Mouse (Mus musculus) ES-Bruce4 (cell line): ENCODE results near the gene Acss1. TPM values are rescaled to one million over a fixed set of nuclear protein-coding genes. Genes with fewer than 3 reads are reported as not detected.
A peak's percentile ranks its signal among the peaks of the same experiment; 100 is the strongest.

ENCODE experiments used
- H3K27ac ChIP-seq: 2 replicates; pipeline ENCODE4 v1.5.1; 2012; ENCODE audit warnings: low read length, inconsistent platforms; ENCODE audit not compliant: insufficient read depth
- H3K27me3 ChIP-seq: 2 replicates; pipeline ENCODE4 v1.6.1; 2012; ENCODE audit warnings: mild to moderate bottlenecking, low read length, inconsistent platforms; ENCODE audit not compliant: control insufficient read depth, poor library complexity, insufficient read depth, severe bottlenecking
- H3K36me3 ChIP-seq: 2 replicates; pipeline ENCODE4 v1.6.1; 2012; ENCODE audit warnings: inconsistent platforms, mild to moderate bottlenecking, low read length, moderate library complexity; ENCODE audit not compliant: control insufficient read depth, poor library complexity, insufficient read depth, severe bottlenecking
- H3K4me1 ChIP-seq: one replicate; pipeline ENCODE4 v1.8.1; 2011; ENCODE audit warnings: low read length; ENCODE audit not compliant: control insufficient read depth, insufficient read depth
- H3K4me3 ChIP-seq: 2 replicates; pipeline ENCODE4 v1.5.1; 2011; ENCODE audit warnings: low read depth, mild to moderate bottlenecking, low read length
- H3K9ac ChIP-seq: 2 replicates; pipeline ENCODE4 v1.6.1; 2012; ENCODE audit warnings: low read depth, mild to moderate bottlenecking, inconsistent platforms; ENCODE audit not compliant: poor library complexity, severe bottlenecking
- H3K9me3 ChIP-seq: replicated peaks from 2 replicates; pipeline ENCODE4 v1.6.1; 2012; ENCODE audit warnings: mild to moderate bottlenecking, low read length, inconsistent platforms; ENCODE audit not compliant: control insufficient read depth, poor library complexity, insufficient read depth, severe bottlenecking
- CTCF ChIP-seq: IDR thresholded peaks from one replicate; pipeline ENCODE4 v1.8.1; 2011; ENCODE audit warnings: low read depth, low read length
- EP300 ChIP-seq: IDR thresholded peaks from 2 replicates; pipeline ENCODE4 v1.6.1; 2011; ENCODE audit warnings: low read depth, low read length; ENCODE audit not compliant: insufficient read depth
- POLR2A ChIP-seq: IDR thresholded peaks from one replicate; pipeline ENCODE4 v1.8.1; 2011; ENCODE audit warnings: low read length; ENCODE audit not compliant: insufficient read depth
- polyA plus RNA-seq: library from polyadenylated mRNA; stranded (reverse); fragments of >200 nt; gene quantifications from 2 replicates; pipeline ENCODE4 v1.2.4, GENCODE M21; 2011; ENCODE audit warnings: low read depth; ENCODE audit not compliant: missing spikeins, insufficient read depth, insufficient read length

Gene Acss1
- polyA plus RNA-seq, 1 experiment, result 9.8 TPM

DNA sequence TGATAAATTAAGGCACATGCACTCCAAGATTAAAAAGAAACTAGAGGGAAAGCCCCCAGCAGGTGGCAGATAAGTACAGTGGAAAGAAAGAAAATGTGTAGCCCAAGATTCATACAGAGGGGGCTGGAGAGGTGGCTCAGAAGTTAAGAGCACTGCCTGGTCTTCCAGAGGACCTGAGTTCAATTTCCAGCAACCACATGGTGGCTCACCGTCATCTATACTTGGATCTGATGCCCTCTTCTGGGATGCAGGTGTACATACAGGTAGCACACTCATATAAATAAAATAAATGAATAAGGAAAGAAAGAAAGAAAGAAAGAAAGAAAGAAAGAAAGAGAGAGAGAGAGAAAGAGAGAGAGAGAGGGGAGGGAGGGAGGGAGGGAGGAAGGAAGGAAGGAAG lies 7.2 kb upstream of the Acss1 start:
- no peaks in the 10 kb centered on the region for H3K9me3 ChIP-seq
- no peaks in the 10 kb centered on the region for H3K4me1 ChIP-seq
- H3K27me3 ChIP-seq, result no peaks in the 10 kb centered on the region
- no peak overlapping the region for H3K9ac ChIP-seq
- no peak overlapping the region for H3K27ac ChIP-seq
- TF ChIP-seq CTCF, result peak; percentile 0
- TF ChIP-seq EP300, result no peak
- no peak for TF ChIP-seq POLR2A
- no peaks in the 10 kb centered on the region for H3K36me3 ChIP-seq
- H3K4me3 ChIP-seq, result no peak overlapping the region

DNA sequence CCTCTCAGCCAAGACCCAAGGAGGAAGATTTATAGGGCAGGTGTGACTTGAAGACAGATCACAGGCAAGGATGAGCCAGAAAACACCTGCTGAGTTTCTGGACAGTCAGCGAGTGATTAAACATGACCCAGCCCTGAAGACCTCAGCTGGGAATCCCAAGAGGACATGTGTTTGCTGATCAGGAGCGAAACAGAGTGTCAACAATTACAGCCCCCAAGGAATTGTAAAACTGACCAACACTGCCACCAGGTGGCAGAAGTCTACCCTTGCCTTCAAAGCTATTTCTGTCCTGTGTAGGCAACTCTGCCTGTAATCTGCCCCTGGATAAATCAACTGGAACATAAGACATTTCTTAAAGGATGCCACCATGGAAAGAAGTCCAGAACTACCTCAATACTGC lies 6.6 kb upstream of the Acss1 start:
- no peaks in the 10 kb centered on the region for H3K27me3 ChIP-seq
- H3K36me3 ChIP-seq, result no peaks in the 10 kb centered on the region
- H3K9ac ChIP-seq, result no peak overlapping the region
- H3K27ac ChIP-seq, result no peak overlapping the region
- TF ChIP-seq POLR2A, result no peak
- peak; percentile 30 for TF ChIP-seq CTCF
- no peak for TF ChIP-seq EP300
- no peak overlapping the region for H3K4me3 ChIP-seq
- no peaks in the 10 kb centered on the region for H3K4me1 ChIP-seq
- H3K9me3 ChIP-seq, result no peaks in the 10 kb centered on the region

DNA sequence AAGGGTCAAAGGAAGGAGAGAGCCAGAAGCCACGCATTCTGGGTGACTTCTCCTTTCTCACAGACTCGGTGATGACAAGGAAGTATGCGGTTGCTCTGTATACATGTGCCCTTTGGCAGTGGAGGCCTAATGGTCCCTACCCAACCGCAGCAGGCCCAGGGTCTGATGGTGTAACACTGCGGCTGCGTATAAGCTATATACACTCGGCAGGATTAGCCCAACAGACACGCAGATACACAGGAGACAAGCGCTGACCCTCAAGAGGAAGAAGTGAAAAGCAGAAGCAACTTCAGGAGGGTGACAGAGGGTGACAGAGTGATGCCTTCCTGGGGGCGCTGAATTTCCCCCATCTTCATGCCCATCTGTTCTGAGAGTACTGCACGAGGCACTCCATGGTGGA lies 5.6 kb upstream of the Acss1 start:
- Histone ChIP-seq H3K27ac (no peak overlapping the region), H3K36me3 (no peaks in the 10 kb centered on the region), H3K4me3 (no peak overlapping the region), H3K4me1 (no peaks in the 10 kb centered on the region), H3K27me3 (no peaks in the 10 kb centered on the region), H3K9me3 (no peaks in the 10 kb centered on the region), H3K9ac (no peak overlapping the region)
- TF ChIP-seq POLR2A, result no peak
- no peak for TF ChIP-seq EP300
- TF ChIP-seq CTCF, result no peak

DNA sequence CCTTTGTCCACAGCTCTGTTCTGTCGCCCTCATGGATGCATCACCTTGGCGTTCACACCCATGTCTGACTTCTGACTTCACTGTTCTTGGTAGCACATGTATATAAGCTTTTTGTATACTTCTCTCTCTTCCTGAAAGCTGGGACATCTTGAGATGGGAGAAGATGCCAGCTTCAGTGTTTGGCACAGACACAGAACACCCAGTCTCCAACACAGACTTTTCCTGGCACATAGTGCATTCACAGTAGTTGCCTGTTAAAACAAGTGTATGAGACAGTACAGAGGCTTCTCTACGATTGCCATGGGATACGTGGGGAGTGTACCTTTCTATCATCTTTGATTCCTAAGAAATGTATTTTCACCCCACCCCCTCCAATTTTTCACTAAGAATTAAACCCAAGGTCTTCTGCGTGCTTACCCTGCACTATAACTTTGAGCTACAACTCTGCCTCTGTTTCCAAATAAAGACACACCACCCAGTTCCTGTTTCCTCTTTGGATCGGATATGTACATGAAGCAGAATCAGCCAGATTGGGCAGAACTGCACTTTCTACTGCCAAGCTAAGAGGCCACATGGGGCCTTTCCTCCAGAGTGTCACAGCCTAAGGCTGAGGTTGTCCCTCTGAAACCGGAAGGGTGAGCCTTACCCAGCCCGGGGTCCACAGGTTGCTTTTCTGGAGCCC lies 3.5 kb upstream of the Acss1 start:
- Histone ChIP-seq H3K9ac (no peak overlapping the region), H3K4me3 (no peak overlapping the region), H3K36me3 (no peaks in the 10 kb centered on the region), H3K27me3 (no peaks in the 10 kb centered on the region), H3K4me1 (peaks cover 2% of the 10 kb centered on the region), H3K27ac (no peak overlapping the region), H3K9me3 (no peaks in the 10 kb centered on the region)
- TF ChIP-seq POLR2A (no peak), EP300 (no peak), CTCF (no peak)

DNA sequence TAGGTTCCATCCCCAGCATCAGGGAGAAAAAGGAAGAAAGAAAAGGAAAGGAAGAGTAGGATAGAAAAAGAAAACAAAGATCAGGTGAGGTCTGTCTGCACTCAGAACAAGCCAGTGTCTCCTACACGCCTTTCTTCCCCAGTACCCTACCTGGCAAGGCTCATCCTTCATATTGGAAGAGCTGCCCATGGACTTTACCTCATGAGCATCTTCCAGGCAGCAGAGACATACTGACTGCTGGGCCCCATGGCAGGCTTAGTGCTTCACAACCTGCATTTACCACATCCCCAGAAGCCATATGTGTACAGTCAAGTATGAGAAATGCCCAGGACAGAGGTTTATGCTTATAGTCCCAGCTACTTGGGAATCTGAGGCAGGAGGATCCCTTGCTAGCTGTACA lies 2.6 kb upstream of the Acss1 start:
- Histone ChIP-seq H3K9me3 (no peaks in the 10 kb centered on the region), H3K4me3 (no peak overlapping the region), H3K27ac (no peak overlapping the region), H3K36me3 (no peaks in the 10 kb centered on the region), H3K4me1 (peaks cover 2% of the 10 kb centered on the region), H3K9ac (no peak overlapping the region), H3K27me3 (no peaks in the 10 kb centered on the region)
- TF ChIP-seq EP300 (no peak), POLR2A (no peak), CTCF (no peak)

DNA sequence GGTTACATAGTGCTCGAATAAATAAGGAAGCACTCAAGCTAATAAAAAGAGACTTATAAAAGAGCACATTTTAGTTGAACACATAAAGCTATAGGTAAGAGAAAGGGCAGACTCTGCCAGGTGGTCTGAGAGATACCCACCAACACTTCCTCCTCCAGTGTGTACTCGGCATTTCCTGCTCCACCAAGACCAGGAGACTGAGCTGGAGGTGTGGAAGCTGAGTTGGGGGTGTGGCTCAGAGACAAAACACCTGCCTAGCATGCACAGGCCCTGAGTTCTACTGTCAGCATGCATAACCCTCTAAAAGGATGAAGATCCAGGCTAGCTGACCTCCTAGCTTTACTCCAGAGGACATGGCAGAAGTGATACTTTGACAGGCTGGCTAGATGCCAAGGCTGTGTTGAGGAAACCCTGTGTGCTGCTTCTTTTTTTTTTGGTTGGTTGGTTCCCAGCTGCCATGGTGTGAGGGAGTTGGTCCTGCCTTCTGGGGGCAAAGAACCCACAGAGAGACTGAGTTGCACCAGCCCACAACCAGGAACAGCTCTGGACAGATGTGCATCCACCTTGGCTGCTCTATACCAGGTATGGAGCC lies 1.2 kb upstream of the Acss1 start:
- Histone ChIP-seq H3K4me1 (peaks cover 2% of the 10 kb centered on the region), H3K36me3 (no peaks in the 10 kb centered on the region), H3K4me3 (no peak overlapping the region), H3K9me3 (no peaks in the 10 kb centered on the region), H3K27ac (no peak overlapping the region), H3K9ac (no peak overlapping the region), H3K27me3 (no peaks in the 10 kb centered on the region)
- no peak for TF ChIP-seq POLR2A
- no peak for TF ChIP-seq EP300
- no peak for TF ChIP-seq CTCF
